Mouse (Mus musculus) forebrain, embryonic 10.5 days (tissue): Measurements from ENCODE around the gene Disc1. TPM values are rescaled to one million over a fixed set of nuclear protein-coding genes. Genes with fewer than 3 reads are reported as not detected.

Experiments
- DNase-seq: peaks from one replicate; pipeline ENCODE4 v3.0.0-alpha.2; 2017; ENCODE audit warnings: low spot score; ENCODE audit errors: extremely low spot score
- H3K27ac ChIP-seq: fragments of 300-500 bp; sonication (generic); 2 replicates; pipeline ENCODE4 v1.5.1; 2016; ENCODE audit warnings: mild to moderate bottlenecking
- H3K27me3 ChIP-seq: fragments of 300-500 bp; sonication (generic); 2 replicates; pipeline ENCODE4 v1.6.1; 2016; ENCODE audit warnings: mild to moderate bottlenecking; ENCODE audit not compliant: poor library complexity, severe bottlenecking
- H3K36me3 ChIP-seq: fragments of 300-500 bp; sonication (generic); replicated peaks from 2 replicates; pipeline ENCODE4 v1.6.1; 2016; ENCODE audit warnings: mild to moderate bottlenecking, moderate library complexity
- H3K4me1 ChIP-seq: fragments of 300-500 bp; sonication (generic); 2 replicates; pipeline ENCODE4 v1.6.1; 2016
- H3K4me3 ChIP-seq: fragments of 300-500 bp; sonication (generic); 2 replicates; pipeline ENCODE4 v1.5.1; 2016; ENCODE audit warnings: mild to moderate bottlenecking, moderate library complexity
- H3K9me3 ChIP-seq: fragments of 300-500 bp; sonication (generic); 2 replicates; pipeline ENCODE4 v1.6.1; 2016; ENCODE audit warnings: mild to moderate bottlenecking, moderate library complexity
- WGBS: fragments of 180-500 bp; shearing (Covaris S2); methylation state at CpG from one replicate; pipeline ENCODE4 v1.1.7; 2016; 5-methylcytosine and 5-hydroxymethylcytosine counted together
- polyA plus RNA-seq: library from polyadenylated mRNA; unstranded; fragments of >200 nt; fragmentation: Nextera tagmentation; extraction: Ambion mirVana; gene quantifications from 2 replicates; pipeline ENCODE4 v1.2.1, GENCODE M21; 2016

Gene Disc1
- polyA plus RNA-seq, 1 experiment from 2014 or later, result 1.3 TPM

- WGBS, result 87% methylated on average over 13 of the region's 13 CpGs
- no peaks in the 10 kb centered on the region for H3K9me3 ChIP-seq
Measured at GRCm38 (mm10) chr8:125102303-125102702, 48.3 kb downstream of the Disc1 start.

GRCm38 (mm10) chr8:125113171-125113570 is 59.2 kb downstream of the Disc1 start:
- H3K4me3 ChIP-seq, result no peak overlapping the region
- peaks cover 8% of the 10 kb centered on the region; the same call in 1 of the 2 replicates for H3K4me1 ChIP-seq
- DNase-seq, result no peak
- no peaks in the 10 kb centered on the region for H3K27me3 ChIP-seq
- no peaks in the 10 kb centered on the region for H3K36me3 ChIP-seq
- H3K27ac ChIP-seq, result no peak overlapping the region
- no peaks in the 10 kb centered on the region for H3K9me3 ChIP-seq
- WGBS, result 72% methylated on average over 9 of the region's 9 CpGs

More at GRCm38 (mm10) chr8:125102303-125102702, 48.3 kb downstream of the Disc1 start:
- Histone ChIP-seq H3K4me3 (no peak overlapping the region), H3K4me1 (0 out of 2 replicates have a peak, but pooled peaks cover 3% of the 10 kb centered on the region), H3K27ac (no peak overlapping the region), H3K27me3 (no peaks in the 10 kb centered on the region), H3K36me3 (no peaks in the 10 kb centered on the region)
- DNase-seq, result no peak

- 88% methylated on average over 3 of the region's 3 CpGs for WGBS
- DNase-seq, result no peak
- no peaks in the 10 kb centered on the region for H3K27me3 ChIP-seq
- peaks cover 8% of the 10 kb centered on the region; the same call in 1 of the 2 replicates for H3K4me1 ChIP-seq
- H3K36me3 ChIP-seq, result no peaks in the 10 kb centered on the region
- H3K27ac ChIP-seq, result no peak overlapping the region
- no peak overlapping the region for H3K4me3 ChIP-seq
- no peaks in the 10 kb centered on the region for H3K9me3 ChIP-seq
Measured at GRCm38 (mm10) chr8:125113831-125114230, 59.8 kb downstream of the Disc1 start.

- Histone ChIP-seq H3K4me1 (peaks cover 10% of the 10 kb centered on the region), H3K4me3 (no peak overlapping the region), H3K27me3 (no peaks in the 10 kb centered on the region), H3K36me3 (no peaks in the 10 kb centered on the region), H3K9me3 (no peaks in the 10 kb centered on the region), H3K27ac (no peak overlapping the region)
- WGBS, result 84% methylated on average over 5 of the region's 5 CpGs
- no peak for DNase-seq
Measured at GRCm38 (mm10) chr8:125115321-125115720, 61.3 kb downstream of the Disc1 start.

GRCm38 (mm10) chr8:125116616-125117015 is 62.6 kb downstream of the Disc1 start:
- no peaks in the 10 kb centered on the region for H3K27me3 ChIP-seq
- no peaks in the 10 kb centered on the region for H3K36me3 ChIP-seq
- no peak overlapping the region for H3K27ac ChIP-seq
- H3K9me3 ChIP-seq, result no peaks in the 10 kb centered on the region
- peak; percentile 34 for DNase-seq
- no peak overlapping the region for H3K4me3 ChIP-seq
- 24% methylated on average over 2 of the region's 2 CpGs for WGBS
- peaks cover 23% of the 10 kb centered on the region for H3K4me1 ChIP-seq

- Histone ChIP-seq H3K4me3 (no peak overlapping the region), H3K4me1 (peaks cover 13% of the 10 kb centered on the region), H3K36me3 (no peaks in the 10 kb centered on the region), H3K27me3 (no peaks in the 10 kb centered on the region), H3K27ac (no peak overlapping the region), H3K9me3 (no peaks in the 10 kb centered on the region)
- no peak for DNase-seq
- WGBS, result 88% methylated on average over 4 of the region's 4 CpGs
Measured at GRCm38 (mm10) chr8:125126482-125126881, 72.5 kb downstream of the Disc1 start.

- Histone ChIP-seq H3K27ac (no peak overlapping the region), H3K27me3 (no peaks in the 10 kb centered on the region), H3K4me3 (no peak overlapping the region), H3K36me3 (no peaks in the 10 kb centered on the region), H3K9me3 (no peaks in the 10 kb centered on the region), H3K4me1 (0 out of 2 replicates have a peak, but pooled peaks cover 3% of the 10 kb centered on the region)
- WGBS, result 92% methylated on average over 7 of the region's 7 CpGs
- DNase-seq, result no peak
Measured at GRCm38 (mm10) chr8:125127621-125128020, 73.6 kb downstream of the Disc1 start.

GRCm38 (mm10) chr8:125128305-125128704 is 74.3 kb downstream of the Disc1 start:
- no peak overlapping the region for H3K4me3 ChIP-seq
- WGBS, result 36% methylated on average over 6 of the region's 6 CpGs
- peak; percentile 61 for DNase-seq
- H3K4me1 ChIP-seq, result 0 out of 2 replicates have a peak, but pooled peaks cover 3% of the 10 kb centered on the region
- H3K36me3 ChIP-seq, result no peaks in the 10 kb centered on the region
- H3K9me3 ChIP-seq, result no peaks in the 10 kb centered on the region
- no peak overlapping the region for H3K27ac ChIP-seq
- H3K27me3 ChIP-seq, result no peaks in the 10 kb centered on the region

GRCm38 (mm10) chr8:125130835-125131234 is 76.8 kb downstream of the Disc1 start:
- Histone ChIP-seq H3K27me3 (no peaks in the 10 kb centered on the region), H3K9me3 (no peaks in the 10 kb centered on the region), H3K4me1 (peaks cover 26% of the 10 kb centered on the region), H3K4me3 (no peak overlapping the region), H3K36me3 (no peaks in the 10 kb centered on the region), H3K27ac (no peak overlapping the region)
- DNase-seq, result no peak
- WGBS, result 91% methylated on average over 6 of the region's 6 CpGs

- Histone ChIP-seq H3K4me1 (peaks cover 30% of the 10 kb centered on the region), H3K27me3 (no peaks in the 10 kb centered on the region), H3K9me3 (no peaks in the 10 kb centered on the region), H3K36me3 (no peaks in the 10 kb centered on the region), H3K4me3 (no peak overlapping the region), H3K27ac (no peak overlapping the region)
- 84% methylated on average over 7 of the region's 7 CpGs for WGBS
- DNase-seq, result no peak
Measured at GRCm38 (mm10) chr8:125131265-125131664, 77.3 kb downstream of the Disc1 start.

- Histone ChIP-seq H3K4me3 (no peak overlapping the region), H3K27me3 (no peaks in the 10 kb centered on the region), H3K27ac (peak overlapping the region; percentile 21; the same call in 1 of the 2 replicates), H3K4me1 (peaks cover 35% of the 10 kb centered on the region), H3K36me3 (no peaks in the 10 kb centered on the region), H3K9me3 (no peaks in the 10 kb centered on the region)
- 81% methylated on average over 11 of the region's 11 CpGs for WGBS
- no peak for DNase-seq
Measured at GRCm38 (mm10) chr8:125133685-125134114, 79.7 kb downstream of the Disc1 start.

GRCm38 (mm10) chr8:125134876-125135275 is 80.9 kb downstream of the Disc1 start:
- no peaks in the 10 kb centered on the region for H3K36me3 ChIP-seq
- peaks cover 42% of the 10 kb centered on the region for H3K4me1 ChIP-seq
- WGBS, result 36% methylated on average over 10 of the region's 10 CpGs
- DNase-seq, result peak; percentile 36
- no peaks in the 10 kb centered on the region for H3K9me3 ChIP-seq
- peak overlapping the region; percentile 84 for H3K27ac ChIP-seq
- no peak overlapping the region; the same call in 1 of the 2 replicates for H3K4me3 ChIP-seq
- no peaks in the 10 kb centered on the region; the same call in 1 of the 2 replicates for H3K27me3 ChIP-seq

- H3K27me3 ChIP-seq, result no peaks in the 10 kb centered on the region; the same call in 1 of the 2 replicates
- H3K36me3 ChIP-seq, result no peaks in the 10 kb centered on the region
- DNase-seq, result no peak
- peaks cover 38% of the 10 kb centered on the region for H3K4me1 ChIP-seq
- 83% methylated on average over 13 of the region's 13 CpGs for WGBS
- H3K4me3 ChIP-seq, result no peak overlapping the region
- H3K9me3 ChIP-seq, result peaks cover 5% of the 10 kb centered on the region; the same call in 1 of the 2 replicates
- 0 out of 2 replicates have a peak overlapping the region, but pooled peaks have one; percentile 12 for H3K27ac ChIP-seq
Measured at GRCm38 (mm10) chr8:125139689-125140150, 85.7 kb downstream of the Disc1 start.
